Mouse (Mus musculus) heart, embryonic 14.5 days (tissue): ENCODE measurements around the gene Gdf9. TPM values are rescaled to one million over a fixed set of nuclear protein-coding genes. Genes with fewer than 3 reads are reported as not detected.

ENCODE experiments used
- ATAC-seq: fragments of 200-750 bp; cut with Nextera tagmentation; 2 replicates; pipeline ENCODE4 v1.8.0; 2017; ENCODE audit warnings: low read depth, moderate TSS enrichment; ENCODE audit not compliant: insufficient number of reproducible peaks, insufficient read depth, low FRiP score
- H3K27ac ChIP-seq, 2 experiments: fragments of 200-500 bp in 1 of 2; fragments of 300-500 bp in 1 of 2; sonication (generic) in 1 of 2; replicated peaks in 1 of 2; 2 replicates each; pipeline ENCODE4 v1.5.1; 2012 to 2014; ENCODE audit warnings: low read depth in 2 of 2, low read length in 2 of 2, control low read depth in 1 of 2, mild to moderate bottlenecking in 1 of 2, mixed read lengths in 1 of 2; ENCODE audit not compliant: control insufficient read depth in 1 of 2, insufficient read depth in 1 of 2
- H3K27me3 ChIP-seq: fragments of 300-500 bp; sonication (generic); 2 replicates; pipeline ENCODE4 v1.6.1; 2014; ENCODE audit warnings: mild to moderate bottlenecking, low read length, control low read depth; ENCODE audit not compliant: control insufficient read depth, insufficient read depth
- H3K36me3 ChIP-seq: fragments of 300-500 bp; sonication (generic); 2 replicates; pipeline ENCODE4 v1.6.1; 2014; ENCODE audit warnings: mild to moderate bottlenecking, control low read depth, low read length, mixed read lengths; ENCODE audit not compliant: control insufficient read depth, insufficient read depth
- H3K4me1 ChIP-seq, 2 experiments: fragments of 200-500 bp in 1 of 2; fragments of 300-500 bp in 1 of 2; sonication (generic) in 1 of 2; 2 replicates each; pipeline ENCODE4 v1.6.1; 2012 to 2014; ENCODE audit warnings: low read length in 2 of 2, control low read depth in 1 of 2, mixed read lengths in 1 of 2; ENCODE audit not compliant: control insufficient read depth in 2 of 2, insufficient read depth in 2 of 2
- H3K4me2 ChIP-seq: fragments of 300-500 bp; sonication (generic); 2 replicates; pipeline ENCODE4 v1.6.1; 2014; ENCODE audit warnings: mild to moderate bottlenecking, low read length
- H3K4me3 ChIP-seq, 2 experiments: fragments of 200-500 bp in 1 of 2; fragments of 300-500 bp in 1 of 2; sonication (generic) in 1 of 2; 2 replicates each; pipeline ENCODE4 v1.5.1; 2012 to 2014; ENCODE audit warnings: low read length in 2 of 2, mild to moderate bottlenecking in 2 of 2, control low read depth in 1 of 2, low read depth in 1 of 2, moderate library complexity in 1 of 2; ENCODE audit not compliant: control insufficient read depth in 1 of 2, insufficient read depth in 1 of 2
- H3K9ac ChIP-seq: fragments of 300-500 bp; sonication (generic); 2 replicates; pipeline ENCODE4 v1.6.1; 2014; ENCODE audit warnings: mild to moderate bottlenecking, low read length
- H3K9me3 ChIP-seq: fragments of 300-500 bp; sonication (generic); 2 replicates; pipeline ENCODE4 v1.6.1; 2016; ENCODE audit warnings: low read length, control low read depth; ENCODE audit not compliant: control insufficient read depth
- WGBS: fragments of 180-500 bp; shearing (Covaris S2); extraction: QIAGEN DNeasy Blood & Tissue Kit; methylation state at CpG from one replicate; pipeline ENCODE4 v1.1.7; 2014; 5-methylcytosine and 5-hydroxymethylcytosine counted together
- polyA plus RNA-seq: library from polyadenylated mRNA; unstranded; fragments of >200 nt; fragmentation: Nextera tagmentation; extraction: Ambion mirVana; gene quantifications from 2 replicates; pipeline ENCODE4 v1.2.1, GENCODE M21; 2014

The Gdf9 gene
- 1.4 and 1.7 TPM in 2 replicates for polyA plus RNA-seq

DNA sequence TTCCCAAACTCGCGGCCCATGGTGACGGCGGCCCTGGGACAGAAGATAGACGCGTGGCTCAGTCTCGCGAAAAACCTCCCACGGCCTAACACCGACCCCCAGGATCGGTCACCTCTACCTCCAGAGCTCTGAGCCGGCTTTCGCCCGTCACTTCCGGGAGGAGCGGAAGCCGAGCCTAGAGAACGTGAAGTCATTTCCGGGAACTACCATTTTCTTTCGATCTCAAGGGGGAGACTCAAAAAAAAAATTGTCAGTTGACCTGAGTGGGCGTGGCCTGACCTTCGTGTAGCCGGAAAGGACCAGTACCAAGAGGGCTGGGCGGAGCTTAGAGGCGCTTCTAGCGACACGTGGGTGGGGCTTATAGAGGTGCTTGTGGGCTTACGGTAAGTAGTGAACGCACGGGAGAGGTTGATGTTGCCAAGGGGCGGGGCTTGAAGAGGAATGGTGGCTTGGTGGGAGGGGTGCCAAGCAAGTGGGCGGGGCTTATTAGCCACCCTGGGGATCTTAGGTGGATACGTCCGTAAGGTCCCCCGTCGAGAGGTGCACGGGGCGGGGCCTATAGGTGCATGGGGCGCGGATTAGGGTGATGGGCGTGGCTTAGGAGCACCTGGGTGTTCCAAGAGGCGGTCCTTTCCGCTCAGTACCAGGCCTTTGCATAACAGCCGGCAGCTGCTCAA, at the start of gene Gdf9, which contains the start of gene Uqcrq:
Gene Gdf9 (plus strand): TSS at position 354 of the 677 bp plus-strand sequence.
Gene Uqcrq (minus strand): TSS at position 162 of the 677 bp plus-strand sequence.
- H3K4me1 ChIP-seq: peaks cover 5 to 23% of the 10 kb centered on the region in 2 experiments
- H3K9me3 ChIP-seq: no peaks in the 10 kb centered on the region
- H3K27ac ChIP-seq: peak within 1 kb of the TSS; percentile 89 to 90
- H3K4me2 ChIP-seq: peak within 1 kb of the TSS; percentile 87
- peak within 1 kb of the TSS; percentile 74 to 83 for H3K4me3 ChIP-seq
- H3K36me3 ChIP-seq: peaks cover 15% of the 10 kb centered on the region
- H3K27me3 ChIP-seq: no peaks in the 10 kb centered on the region
- under 1% methylated on average over 44 of the region's 44 CpGs for WGBS
- H3K9ac ChIP-seq: peak within 1 kb of the TSS; percentile 87
- ATAC-seq: peak; percentile 96

DNA sequence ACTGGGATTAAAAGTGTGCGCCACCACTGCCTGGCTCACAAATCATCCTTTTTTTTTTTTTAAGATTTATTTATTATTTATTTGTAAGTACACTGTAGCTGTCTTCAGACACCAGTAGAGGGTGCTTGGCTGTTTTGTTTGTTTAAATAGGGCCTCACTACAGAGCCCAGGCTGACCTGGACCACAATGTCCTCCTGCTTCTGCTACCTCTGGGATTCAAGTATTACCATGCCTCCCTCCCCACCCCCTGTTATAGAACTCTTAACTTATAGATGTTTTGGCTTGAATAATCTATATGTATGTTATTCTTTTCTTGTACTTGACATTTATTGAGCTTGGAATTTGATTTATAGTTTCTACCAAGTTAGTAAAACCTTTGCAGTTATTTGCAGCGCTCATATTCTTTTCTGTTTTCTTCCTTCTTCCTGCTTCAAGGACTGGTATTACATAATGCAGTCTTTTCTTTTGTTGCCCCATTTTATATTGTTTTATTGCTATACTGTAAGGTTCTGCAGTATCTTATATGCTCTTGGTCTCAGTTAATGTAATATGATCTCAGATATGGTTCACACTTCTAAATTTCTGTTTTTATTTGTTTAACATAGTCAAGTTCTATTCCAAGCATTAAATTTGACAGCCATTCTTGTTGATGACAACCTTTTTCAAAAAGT, 46.9 kb upstream of the Gdf9 start:
- no peak for ATAC-seq
- no peaks in the 10 kb centered on the region for H3K4me1 ChIP-seq
- H3K27me3 ChIP-seq: no peaks in the 10 kb centered on the region
- no peaks in the 10 kb centered on the region for H3K9me3 ChIP-seq
- no peak overlapping the region for H3K9ac ChIP-seq
- H3K4me3 ChIP-seq: no peak overlapping the region
- no peak overlapping the region for H3K4me2 ChIP-seq
- WGBS: 98% methylated on average over 2 of the region's 2 CpGs
- peaks cover 47% of the 10 kb centered on the region for H3K36me3 ChIP-seq
- no peak overlapping the region for H3K27ac ChIP-seq

DNA sequence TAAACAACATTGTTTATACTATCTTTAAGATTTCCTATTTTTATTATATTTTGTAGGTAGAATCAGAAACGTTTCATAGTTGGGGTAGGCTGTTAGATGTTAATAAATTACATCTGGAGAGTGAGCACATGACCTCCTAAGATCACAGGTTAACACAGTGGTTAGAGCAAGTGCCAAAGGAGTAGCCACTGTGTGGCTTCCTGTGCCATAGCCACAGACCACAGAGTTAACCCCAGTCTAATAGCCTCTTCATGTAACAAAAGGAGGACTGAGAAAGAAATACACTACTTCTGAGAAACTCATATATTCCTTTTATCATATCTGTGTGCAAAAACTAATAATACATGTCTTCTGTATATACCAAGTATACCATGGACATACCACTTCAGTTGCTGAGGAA, 37.0 kb upstream of the Gdf9 start:
- no peak overlapping the region for H3K4me2 ChIP-seq
- peaks cover 76% of the 10 kb centered on the region for H3K36me3 ChIP-seq
- H3K27me3 ChIP-seq: no peaks in the 10 kb centered on the region
- H3K9ac ChIP-seq: no peak overlapping the region
- H3K4me3 ChIP-seq: no peak overlapping the region
- no peak overlapping the region for H3K27ac ChIP-seq
- WGBS: 90% methylated on average over 1 of the region's 1 CpGs
- ATAC-seq: no peak
- H3K9me3 ChIP-seq: no peaks in the 10 kb centered on the region
- no peaks in the 10 kb centered on the region for H3K4me1 ChIP-seq

DNA sequence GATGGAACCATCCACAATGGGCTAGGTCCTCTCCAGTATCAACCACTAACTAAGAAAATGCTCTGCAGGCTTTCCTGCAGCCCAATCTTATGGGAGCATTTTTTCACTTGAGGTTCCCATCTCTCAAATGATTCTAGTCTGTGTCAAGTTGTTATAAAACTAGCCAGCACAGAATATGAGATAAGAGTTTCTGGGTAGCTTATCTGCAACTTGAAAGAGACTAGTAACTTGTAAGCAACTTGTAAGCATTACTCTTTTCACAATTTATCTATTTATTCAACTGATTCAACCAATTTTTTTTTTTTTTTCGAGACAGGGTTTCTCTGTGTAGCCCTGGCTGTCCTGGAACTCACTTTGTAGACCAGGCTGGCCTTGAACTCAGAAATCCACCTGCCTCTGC, 27.2 kb upstream of the Gdf9 start:
- Histone ChIP-seq H3K9me3 (no peaks in the 10 kb centered on the region), H3K4me2 (no peak overlapping the region), H3K36me3 (peaks cover 95% of the 10 kb centered on the region), H3K9ac (no peak overlapping the region), H3K27ac (no peak overlapping the region), H3K27me3 (no peaks in the 10 kb centered on the region), H3K4me3 (no peak overlapping the region), H3K4me1 (no peaks in the 10 kb centered on the region)
- 77% methylated on average over 1 of the region's 1 CpGs for WGBS
- ATAC-seq: no peak

DNA sequence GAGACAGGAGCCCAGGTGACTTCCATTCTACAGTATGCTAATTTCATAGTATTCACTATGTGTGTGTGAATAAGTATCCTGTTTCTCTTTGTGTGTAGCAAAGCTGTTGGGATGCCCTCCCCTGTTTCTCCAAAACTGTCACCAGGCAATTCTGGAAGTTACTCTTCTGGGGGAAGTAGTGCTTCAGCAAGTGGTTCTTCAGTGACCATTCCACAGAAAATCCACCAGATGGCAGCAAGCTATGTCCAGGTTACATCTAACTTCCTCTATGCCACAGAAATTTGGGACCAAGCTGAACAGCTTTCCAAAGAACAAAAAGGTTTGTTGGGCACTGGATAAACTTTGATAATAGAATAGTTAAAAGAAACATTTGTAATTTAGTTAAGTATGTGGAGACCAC, 19.1 kb upstream of the Gdf9 start:
- ATAC-seq: no peak
- Histone ChIP-seq H3K36me3 (peaks cover 99% of the 10 kb centered on the region), H3K27ac (no peak overlapping the region), H3K4me3 (no peak overlapping the region), H3K4me1 (no peaks in the 10 kb centered on the region), H3K4me2 (no peak overlapping the region), H3K9ac (no peak overlapping the region), H3K9me3 (no peaks in the 10 kb centered on the region), H3K27me3 (no peaks in the 10 kb centered on the region)

DNA sequence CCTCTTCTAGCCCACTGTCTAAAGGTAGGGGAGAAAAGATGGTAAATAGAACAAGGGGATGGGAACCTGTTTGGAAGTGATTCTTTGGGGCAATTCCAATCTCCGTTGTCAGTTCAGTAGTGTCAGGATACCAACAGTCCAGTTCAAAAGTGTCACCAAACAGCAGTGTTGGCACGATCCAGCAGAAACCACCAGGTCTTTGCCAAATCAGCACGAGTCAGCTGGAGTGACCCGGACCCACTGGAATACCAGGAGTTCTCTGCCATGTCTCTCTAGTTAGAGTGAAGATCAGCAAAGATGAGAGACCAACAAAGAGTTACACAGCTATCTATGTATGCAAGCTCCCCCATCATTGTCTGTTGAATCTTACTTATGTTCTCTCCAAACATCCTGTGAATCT, 17.0 kb upstream of the Gdf9 start:
- peaks cover 99% of the 10 kb centered on the region for H3K36me3 ChIP-seq
- H3K4me2 ChIP-seq: no peak overlapping the region
- 93% methylated on average over 4 of the region's 4 CpGs for WGBS
- no peaks in the 10 kb centered on the region for H3K4me1 ChIP-seq
- no peaks in the 10 kb centered on the region for H3K9me3 ChIP-seq
- no peak overlapping the region for H3K4me3 ChIP-seq
- H3K9ac ChIP-seq: no peak overlapping the region
- ATAC-seq: no peak
- no peaks in the 10 kb centered on the region for H3K27me3 ChIP-seq
- no peak overlapping the region for H3K27ac ChIP-seq

DNA sequence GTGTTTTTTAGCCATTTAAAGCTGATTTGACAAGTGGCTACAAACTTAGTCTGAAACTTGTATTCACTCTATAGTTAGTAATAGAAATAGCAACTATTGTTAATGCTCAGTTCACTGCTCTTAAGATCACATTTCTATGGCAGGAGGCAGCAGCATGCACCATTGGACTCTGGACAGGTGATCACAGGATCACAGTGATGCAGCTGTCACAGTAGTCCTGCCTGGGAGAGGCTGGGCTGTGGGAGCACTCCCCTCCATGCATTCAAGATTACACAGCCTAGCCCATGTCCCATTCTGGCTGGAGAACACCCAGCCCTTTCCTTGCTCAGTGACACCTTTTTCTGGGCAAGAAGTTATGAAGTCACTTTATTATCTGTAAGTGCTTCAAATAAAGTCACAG, 12.8 kb upstream of the Gdf9 start:
- Histone ChIP-seq H3K9me3 (no peaks in the 10 kb centered on the region), H3K4me2 (no peak overlapping the region), H3K4me3 (no peak overlapping the region), H3K27ac (no peak overlapping the region), H3K27me3 (no peaks in the 10 kb centered on the region), H3K4me1 (no peaks in the 10 kb centered on the region; a peak in 1 of 4 replicates), H3K9ac (no peak overlapping the region), H3K36me3 (peaks cover 88% of the 10 kb centered on the region)
- ATAC-seq: no peak
